Mouse (Mus musculus) testis, adult 2 months (tissue): ENCODE measurements around the gene Bicdl1. TPM values are rescaled to one million over a fixed set of nuclear protein-coding genes. Genes with fewer than 3 reads are reported as not detected.

Experiments
- H3K27ac ChIP-seq: fragments of 200-500 bp; 2 replicates; pipeline ENCODE4 v1.5.1; 2012; ENCODE audit warnings: low read depth, low read length; ENCODE audit not compliant: control insufficient read depth, insufficient read depth
- H3K27me3 ChIP-seq: fragments of 200-500 bp; 2 replicates; pipeline ENCODE4 v1.6.1; 2012; ENCODE audit warnings: mild to moderate bottlenecking, low read length, moderate library complexity; ENCODE audit not compliant: control insufficient read depth, insufficient read depth
- H3K36me3 ChIP-seq: fragments of 200-500 bp; 2 replicates; pipeline ENCODE4 v1.6.1; 2012; ENCODE audit warnings: mild to moderate bottlenecking, low read length; ENCODE audit not compliant: control insufficient read depth, insufficient read depth
- H3K4me1 ChIP-seq: fragments of 200-500 bp; 2 replicates; pipeline ENCODE4 v1.6.1; 2012; ENCODE audit warnings: low read length; ENCODE audit not compliant: control insufficient read depth, insufficient read depth
- H3K4me3 ChIP-seq: fragments of 200-500 bp; 2 replicates; pipeline ENCODE4 v1.5.1; 2012; ENCODE audit warnings: low read depth, mild to moderate bottlenecking, low read length, moderate library complexity, mixed read lengths; ENCODE audit not compliant: control insufficient read depth
- CTCF ChIP-seq: fragments of 200-500 bp; IDR thresholded peaks from 2 replicates; pipeline ENCODE4 v1.5.1; 2012; ENCODE audit warnings: low read depth, mild to moderate bottlenecking, inconsistent platforms, low read length, moderate library complexity; ENCODE audit not compliant: control insufficient read depth, insufficient read depth, insufficient replicate concordance
- POLR2A ChIP-seq: fragments of 200-500 bp; IDR thresholded peaks from 2 replicates; pipeline ENCODE4 v1.6.1; 2012; ENCODE audit warnings: low read depth, mild to moderate bottlenecking, inconsistent platforms, low read length, moderate library complexity; ENCODE audit not compliant: control insufficient read depth
- polyA plus RNA-seq: library from polyadenylated mRNA; depleted of rRNA; stranded (reverse); fragments of >200 nt; gene quantifications from 2 replicates; pipeline ENCODE4 v1.2.3, GENCODE M21; 2012

Gene Bicdl1
- polyA plus RNA-seq, 1 experiment: 14.0 TPM

DNA sequence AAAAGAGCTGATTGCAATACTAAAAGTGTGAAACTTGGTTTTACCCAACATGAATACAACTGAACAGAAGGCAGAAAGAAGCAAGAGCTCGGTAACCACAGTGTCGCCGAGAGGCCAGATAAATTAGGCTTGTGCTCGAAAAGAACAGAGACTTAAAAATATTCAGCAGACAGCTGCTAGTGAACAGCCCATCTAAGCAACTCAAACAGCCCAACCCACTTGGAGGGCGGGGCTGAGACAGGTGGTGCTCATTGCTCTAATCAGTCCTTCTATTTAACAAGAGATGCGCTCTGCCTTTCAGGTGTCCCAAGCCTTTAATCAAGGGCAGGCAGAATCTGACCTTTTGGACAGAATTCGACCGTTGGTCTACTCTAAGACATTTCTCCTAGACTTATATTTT, 4.8 kb downstream of the Bicdl1 start:
- H3K27ac ChIP-seq: no peak overlapping the region
- no peak overlapping the region for H3K4me3 ChIP-seq
- TF ChIP-seq CTCF (no peak), POLR2A (no peak)
- no peaks in the 10 kb centered on the region for H3K27me3 ChIP-seq
- H3K36me3 ChIP-seq: no peaks in the 10 kb centered on the region
- peaks cover 9% of the 10 kb centered on the region for H3K4me1 ChIP-seq

DNA sequence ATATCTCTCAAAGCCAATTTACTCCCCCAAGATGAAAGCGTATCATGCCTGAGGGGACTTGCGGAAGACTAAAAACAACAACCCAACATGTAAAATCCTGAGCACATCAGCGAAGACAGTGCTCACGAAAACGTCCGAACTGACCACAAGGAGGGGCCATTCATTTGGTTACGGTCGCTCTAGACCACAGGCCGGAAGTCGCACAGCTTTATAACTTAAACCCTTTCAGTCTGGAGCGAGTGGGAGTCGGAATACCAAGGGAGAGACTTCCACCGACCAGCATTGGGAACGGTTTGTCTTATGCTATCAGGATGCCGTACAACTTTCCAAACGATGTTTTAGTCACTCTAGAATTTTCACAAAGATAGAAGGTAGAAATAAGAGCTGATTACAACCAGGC, 5.4 kb downstream of the Bicdl1 start:
- Histone ChIP-seq H3K4me3 (no peak overlapping the region), H3K27me3 (no peaks in the 10 kb centered on the region), H3K27ac (no peak overlapping the region), H3K36me3 (no peaks in the 10 kb centered on the region), H3K4me1 (peaks cover 7% of the 10 kb centered on the region)
- TF ChIP-seq CTCF: no peak
- no peak for TF ChIP-seq POLR2A

DNA sequence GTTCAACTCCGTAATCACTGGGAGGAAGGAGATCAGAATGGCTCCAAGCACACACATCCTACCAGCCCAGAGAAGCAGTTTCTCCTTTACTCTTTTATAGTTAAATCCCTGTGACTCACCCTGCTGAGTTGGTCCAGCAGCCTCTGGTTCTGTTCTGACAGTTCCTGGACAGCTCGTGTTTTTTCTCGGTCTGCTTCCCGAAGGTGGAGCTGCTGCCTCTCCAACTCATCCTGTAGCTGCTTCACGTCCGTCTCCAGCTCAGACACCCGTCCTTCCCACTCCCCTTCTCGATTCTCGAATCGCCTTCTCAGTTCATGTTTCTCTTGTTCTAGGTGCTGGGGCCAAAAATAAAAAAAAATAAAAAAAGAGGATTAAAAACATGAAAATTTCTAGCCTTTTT, 7.0 kb downstream of the Bicdl1 start:
- H3K4me1 ChIP-seq: 0 out of 2 replicates have a peak, but pooled peaks cover 3% of the 10 kb centered on the region
- TF ChIP-seq CTCF (no peak), POLR2A (no peak)
- no peak overlapping the region for H3K27ac ChIP-seq
- no peak overlapping the region for H3K4me3 ChIP-seq
- no peaks in the 10 kb centered on the region for H3K27me3 ChIP-seq
- no peaks in the 10 kb centered on the region for H3K36me3 ChIP-seq

DNA sequence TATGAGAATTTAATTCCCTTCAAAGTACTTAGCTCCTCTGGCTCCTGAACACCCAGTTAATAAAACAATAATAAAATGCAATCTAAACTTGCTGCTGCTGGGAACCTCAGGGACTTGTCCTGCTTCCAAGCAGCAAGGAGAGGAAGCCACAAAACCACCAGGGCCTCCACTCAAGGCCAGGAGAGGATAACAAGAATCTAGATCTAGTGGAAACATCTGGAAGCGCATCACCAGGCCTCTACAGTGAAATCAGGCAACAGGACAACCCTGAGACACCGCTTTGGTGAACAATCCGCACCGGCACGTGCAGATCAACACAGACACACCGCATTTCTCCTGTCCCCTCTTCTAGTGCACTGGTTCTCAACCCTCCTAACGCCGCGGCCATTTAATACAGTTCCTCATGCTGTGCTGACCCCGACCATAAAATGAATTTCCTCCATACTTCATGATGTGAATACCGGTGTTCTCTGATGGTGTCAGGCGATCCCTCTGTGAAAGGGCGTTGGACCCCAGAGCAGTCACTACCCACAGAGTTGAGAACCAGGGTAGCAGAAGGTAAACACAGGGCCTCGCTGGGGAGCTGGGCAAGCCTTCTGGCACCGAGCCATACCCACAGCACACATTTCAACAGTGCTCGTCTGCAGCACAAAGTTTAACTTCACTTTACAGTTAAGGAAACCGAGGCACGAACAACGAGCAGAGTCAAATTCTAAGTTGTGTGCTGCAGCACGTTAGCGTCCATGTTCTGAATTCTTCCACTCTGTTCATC, 9.0 kb downstream of the Bicdl1 start:
- Histone ChIP-seq H3K36me3 (no peaks in the 10 kb centered on the region), H3K27ac (no peak overlapping the region), H3K4me1 (0 out of 2 replicates have a peak, but pooled peaks cover 3% of the 10 kb centered on the region), H3K27me3 (no peaks in the 10 kb centered on the region), H3K4me3 (no peak overlapping the region)
- no peak for TF ChIP-seq CTCF
- no peak for TF ChIP-seq POLR2A

DNA sequence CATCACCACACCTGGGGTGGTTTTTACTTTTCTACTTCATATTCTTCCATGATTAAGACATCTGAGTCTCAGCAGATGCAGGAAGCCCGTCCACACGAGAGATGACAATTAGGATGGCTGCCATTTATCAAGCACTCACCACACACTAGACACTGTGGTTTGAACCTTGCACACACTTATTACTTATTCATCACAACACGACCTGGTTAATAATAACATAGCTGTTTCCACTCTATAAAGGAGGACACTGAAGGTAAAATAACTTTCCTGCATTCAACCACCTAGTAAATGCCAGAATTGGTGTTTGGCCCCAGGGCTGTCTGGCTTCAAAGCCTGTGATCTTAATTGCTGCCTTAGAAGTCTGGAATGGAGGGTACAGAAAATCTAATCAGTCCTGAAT, 10.7 kb downstream of the Bicdl1 start:
- no peaks in the 10 kb centered on the region for H3K4me1 ChIP-seq
- H3K27me3 ChIP-seq: no peaks in the 10 kb centered on the region
- no peak overlapping the region for H3K27ac ChIP-seq
- TF ChIP-seq CTCF: no peak
- no peak overlapping the region for H3K4me3 ChIP-seq
- H3K36me3 ChIP-seq: no peaks in the 10 kb centered on the region

DNA sequence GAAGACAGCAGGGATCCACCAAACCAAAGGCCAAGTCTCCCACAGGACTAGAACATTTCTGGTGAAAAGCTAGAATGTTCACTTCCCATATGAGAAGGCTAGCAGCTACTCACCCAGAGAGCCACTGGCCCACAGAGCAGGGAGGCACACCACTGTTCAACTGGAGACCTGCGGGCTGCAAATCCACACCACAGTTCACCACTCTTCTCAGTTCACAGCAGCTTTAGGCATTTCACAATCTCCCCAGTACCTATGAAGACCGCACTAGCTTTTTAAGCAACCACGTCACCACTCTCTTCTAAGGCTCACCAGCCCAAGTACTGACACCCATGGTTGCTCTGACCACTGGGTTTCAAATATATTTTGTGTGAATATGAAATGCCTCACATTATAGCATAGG, 13.7 kb downstream of the Bicdl1 start:
- H3K4me3 ChIP-seq: no peak overlapping the region
- no peaks in the 10 kb centered on the region for H3K4me1 ChIP-seq
- no peaks in the 10 kb centered on the region for H3K36me3 ChIP-seq
- H3K27ac ChIP-seq: no peak overlapping the region
- TF ChIP-seq CTCF (no peak), POLR2A (no peak)
- no peaks in the 10 kb centered on the region for H3K27me3 ChIP-seq

DNA sequence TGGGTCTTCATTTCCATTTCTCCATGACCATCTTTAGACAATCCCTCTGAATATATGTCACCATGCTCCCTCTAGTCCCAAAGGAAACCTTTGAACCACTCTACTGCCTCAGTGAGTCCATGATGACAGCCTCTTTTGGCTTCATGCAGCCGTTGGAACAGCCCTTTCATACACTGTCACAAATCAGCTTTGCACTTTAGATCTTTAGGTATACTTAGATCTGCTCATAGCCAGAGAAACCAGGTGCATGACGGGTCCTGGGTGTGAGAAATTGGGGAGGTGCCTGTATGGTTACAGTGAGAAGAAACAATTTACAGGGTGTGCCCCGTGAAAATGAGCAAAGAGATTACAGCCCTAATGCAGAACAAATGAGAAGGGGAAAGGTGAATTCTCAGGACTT, 14.3 kb downstream of the Bicdl1 start:
- no peaks in the 10 kb centered on the region for H3K36me3 ChIP-seq
- TF ChIP-seq POLR2A: no peak
- no peak for TF ChIP-seq CTCF
- H3K4me1 ChIP-seq: no peaks in the 10 kb centered on the region

DNA sequence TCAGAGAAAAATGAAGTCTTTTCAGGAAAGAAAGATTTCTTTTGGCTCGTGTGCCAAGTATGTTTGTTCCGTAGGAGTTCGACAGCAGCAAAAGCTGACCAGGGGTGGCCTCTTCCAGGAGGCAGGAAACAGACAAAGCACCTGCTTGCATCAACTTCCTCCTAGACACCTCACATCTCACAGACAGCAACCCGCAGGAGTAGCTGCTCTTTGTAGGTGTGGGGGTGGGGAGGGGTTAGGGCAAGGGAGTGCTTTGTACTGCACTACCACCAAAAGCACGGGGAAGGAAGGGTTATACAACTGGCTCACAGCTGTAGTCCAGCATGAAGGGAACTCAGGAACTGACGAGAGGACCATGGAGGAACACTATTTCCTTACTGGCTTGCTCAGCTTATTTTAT, 15.0 kb downstream of the Bicdl1 start:
- Histone ChIP-seq H3K4me3 (no peak overlapping the region), H3K4me1 (no peaks in the 10 kb centered on the region), H3K27ac (no peak overlapping the region), H3K27me3 (no peaks in the 10 kb centered on the region), H3K36me3 (no peaks in the 10 kb centered on the region)
- TF ChIP-seq POLR2A: no peak
- TF ChIP-seq CTCF: no peak

More for the DNA sequence above, 14.3 kb downstream of the Bicdl1 start:
- H3K4me3 ChIP-seq: no peak overlapping the region
- no peak overlapping the region for H3K27ac ChIP-seq
- no peaks in the 10 kb centered on the region for H3K27me3 ChIP-seq
